Mouse (Mus musculus): ENCODE measurements around the gene Atrx. TPM values are rescaled to one million over a fixed set of nuclear protein-coding genes. Genes with fewer than 3 reads are reported as not detected.
"Not testable (repeated sequence)": the region's sequence is repeated elsewhere in the genome, so short reads cannot be mapped to it uniquely, and the experiment has no call there.

The Atrx gene
- total RNA-seq (2017), result 390 TPM in 2 replicates

DNA sequence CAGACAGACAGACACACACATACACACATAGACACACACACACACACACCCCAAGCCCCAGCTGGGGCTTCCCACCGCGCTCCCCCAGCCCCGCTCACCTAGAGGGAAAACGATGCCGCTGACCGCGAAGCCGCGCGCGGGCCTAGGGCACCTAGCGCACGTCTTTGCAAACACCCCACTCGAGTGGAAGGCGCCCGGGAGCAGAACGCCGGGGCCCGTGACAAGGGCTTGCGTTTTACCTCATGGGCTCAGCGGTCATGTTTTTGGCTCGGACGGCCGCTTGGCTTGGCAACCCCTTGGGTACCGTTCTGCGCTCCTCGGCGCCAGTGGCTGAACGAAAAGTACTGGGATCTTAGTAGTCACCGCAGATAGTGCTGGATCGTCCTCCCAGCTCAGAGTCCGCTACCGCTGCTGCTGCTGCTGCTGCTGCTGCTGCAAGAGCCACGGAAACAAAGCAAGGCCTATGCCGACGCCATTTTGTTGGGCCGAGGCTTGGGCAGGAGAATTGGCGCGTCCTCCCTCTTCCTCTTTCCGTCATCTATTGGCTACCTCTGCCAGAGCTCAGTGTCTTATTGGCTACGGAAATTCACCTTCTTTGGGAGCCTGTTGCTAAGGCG is at the start of gene Atrx:
TSS of gene Atrx (minus strand) at position 543 of the 617 bp plus-strand sequence.
- ATAC-seq (replicated peaks; ENCODE audit: low read depth, poor library complexity, severe bottlenecking), result peak; percentile 93

GRCm38 (mm10) chrX:105957091-105957490 is 27.9 kb upstream of the Atrx start:
- ATAC-seq (replicated peaks; ENCODE audit: low read depth, poor library complexity, severe bottlenecking), result not testable (repeated sequence)

GRCm38 (mm10) chrX:105953999-105954398 is 24.8 kb upstream of the Atrx start:
- ATAC-seq (replicated peaks; ENCODE audit: low read depth, poor library complexity, severe bottlenecking), result no peak

DNA sequence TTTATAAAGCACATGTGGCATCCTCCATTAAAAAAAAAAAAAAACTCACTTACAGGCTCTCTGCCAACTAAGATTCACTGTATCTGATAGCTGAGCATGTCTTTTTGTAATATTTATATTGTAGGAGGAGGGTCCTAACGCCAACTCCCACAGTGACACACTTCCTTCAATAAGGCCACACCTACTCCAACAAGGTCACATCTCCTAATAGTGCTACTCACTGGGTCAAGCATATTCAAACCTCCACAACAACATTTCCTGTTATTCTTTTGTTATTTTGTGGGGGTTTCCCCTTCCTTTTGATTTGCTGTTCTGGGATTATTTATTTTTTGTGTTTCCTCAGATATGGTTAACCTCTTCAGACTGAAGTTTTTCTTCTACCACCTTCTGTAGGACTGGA is 17.2 kb upstream of the Atrx start:
- no peak for ATAC-seq (replicated peaks; ENCODE audit: low read depth, poor library complexity, severe bottlenecking)

DNA sequence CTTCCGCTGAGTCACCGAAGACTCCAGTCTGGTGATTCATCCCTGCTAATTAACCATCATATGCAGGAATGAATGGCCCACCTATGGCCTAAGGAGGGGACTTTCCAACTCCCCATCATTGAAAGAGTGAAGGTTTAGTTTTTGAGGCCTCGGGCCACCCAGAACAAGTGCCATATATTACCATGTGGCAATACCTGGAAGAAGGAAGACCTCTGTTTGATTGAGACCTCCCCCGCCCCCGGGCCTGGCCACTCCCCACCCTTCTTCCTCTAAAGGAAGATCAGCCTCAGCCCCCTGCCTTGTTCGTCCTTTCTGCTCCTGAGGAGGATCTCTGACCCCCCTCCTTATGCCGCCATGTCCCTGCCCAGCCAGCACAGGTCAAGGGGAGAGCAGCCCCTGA is 10.0 kb upstream of the Atrx start:
- ATAC-seq (replicated peaks; ENCODE audit: low read depth, poor library complexity, severe bottlenecking), result no peak

DNA sequence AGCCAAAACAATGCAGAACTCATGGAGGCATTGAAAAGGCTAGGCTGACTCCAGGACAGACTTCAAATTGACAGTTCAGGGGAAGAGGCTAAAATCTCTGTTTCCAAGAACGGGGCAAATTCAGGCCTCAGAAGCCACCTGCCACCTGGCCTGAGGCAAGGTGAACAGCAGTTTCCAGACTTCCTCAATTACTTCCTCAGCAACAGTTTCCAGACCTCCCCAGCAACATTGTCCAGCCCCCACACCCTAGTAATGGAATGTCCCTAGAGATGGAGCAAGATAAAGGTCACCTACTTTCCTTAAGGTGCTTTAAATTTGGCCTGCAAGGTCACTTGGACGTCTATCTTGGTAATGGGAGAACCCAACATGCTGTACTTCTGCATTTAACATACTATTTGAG is 8.5 kb upstream of the Atrx start:
- no peak for ATAC-seq (replicated peaks; ENCODE audit: low read depth, poor library complexity, severe bottlenecking)

DNA sequence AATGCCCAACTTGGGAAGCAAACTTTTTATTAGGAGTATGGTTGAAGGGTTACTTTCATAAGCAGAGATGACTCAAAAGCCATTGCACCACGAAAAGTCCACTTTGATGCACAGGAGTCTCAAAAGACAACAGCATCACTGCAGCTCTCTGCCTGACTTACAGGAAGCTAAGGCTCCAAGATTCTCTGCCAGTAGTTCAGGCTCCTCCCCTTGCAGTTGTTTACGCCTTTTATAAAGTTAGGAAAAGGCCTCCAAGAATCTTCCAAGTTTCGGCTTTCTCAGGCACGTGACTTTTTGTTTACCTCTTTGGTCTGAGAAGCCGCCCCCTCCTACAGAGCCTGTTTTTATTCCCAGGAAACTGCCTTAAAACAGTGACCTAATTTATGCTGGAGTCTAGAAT is 5.1 kb upstream of the Atrx start:
- no peak for ATAC-seq (replicated peaks; ENCODE audit: low read depth, poor library complexity, severe bottlenecking)

- peak; percentile 9; the same call in 1 of the 2 replicates for ATAC-seq (replicated peaks; ENCODE audit: low read depth, poor library complexity, severe bottlenecking)
Observed at GRCm38 (mm10) chrX:105929478-105930038, 355 bp upstream of the Atrx start.

- no peak for ATAC-seq (replicated peaks; ENCODE audit: low read depth, poor library complexity, severe bottlenecking)
Observed at GRCm38 (mm10) chrX:105927941-105928860, 1.0 kb downstream of the Atrx start.

DNA sequence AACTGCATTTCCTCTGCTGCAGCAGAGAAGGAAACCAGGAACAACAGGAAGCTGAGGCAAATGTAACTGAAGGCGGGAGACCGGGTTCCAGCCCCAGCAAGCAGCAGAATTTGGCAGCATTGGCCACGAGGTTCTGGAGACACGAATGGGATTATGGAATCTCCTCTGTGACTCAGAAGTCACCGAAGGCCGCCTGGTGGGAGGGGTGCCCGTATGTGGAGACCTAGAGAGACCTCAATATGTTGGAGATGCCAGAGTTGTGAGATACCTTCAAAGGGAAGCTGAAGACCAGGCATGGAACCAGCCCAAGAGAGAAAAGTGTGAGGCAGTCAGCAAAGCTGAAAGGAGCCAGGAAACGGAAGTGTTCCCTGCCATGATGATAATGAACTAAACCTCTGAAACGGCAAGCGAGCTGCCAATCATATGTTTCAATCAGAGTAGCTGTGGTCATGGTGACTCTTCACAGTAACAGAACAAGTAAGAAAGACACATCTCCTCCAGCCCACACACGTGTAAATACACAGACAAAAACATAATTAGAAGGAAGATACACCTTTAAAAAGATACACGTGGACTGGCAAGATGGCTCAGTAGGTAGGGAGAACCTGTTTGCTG is 3.0 kb downstream of the Atrx start:
- ATAC-seq (replicated peaks; ENCODE audit: low read depth, poor library complexity, severe bottlenecking), result peak; percentile 53

GRCm38 (mm10) chrX:105924326-105925070 is 4.7 kb downstream of the Atrx start:
- ATAC-seq (replicated peaks; ENCODE audit: low read depth, poor library complexity, severe bottlenecking), result no peak

GRCm38 (mm10) chrX:105923896-105924295 is 5.3 kb downstream of the Atrx start:
- ATAC-seq (replicated peaks; ENCODE audit: low read depth, poor library complexity, severe bottlenecking), result no peak

GRCm38 (mm10) chrX:105922986-105923385 is 6.2 kb downstream of the Atrx start:
- not testable (repeated sequence) for ATAC-seq (replicated peaks; ENCODE audit: low read depth, poor library complexity, severe bottlenecking)

GRCm38 (mm10) chrX:105921421-105921820 is 7.8 kb downstream of the Atrx start:
- no peak for ATAC-seq (replicated peaks; ENCODE audit: low read depth, poor library complexity, severe bottlenecking)

DNA sequence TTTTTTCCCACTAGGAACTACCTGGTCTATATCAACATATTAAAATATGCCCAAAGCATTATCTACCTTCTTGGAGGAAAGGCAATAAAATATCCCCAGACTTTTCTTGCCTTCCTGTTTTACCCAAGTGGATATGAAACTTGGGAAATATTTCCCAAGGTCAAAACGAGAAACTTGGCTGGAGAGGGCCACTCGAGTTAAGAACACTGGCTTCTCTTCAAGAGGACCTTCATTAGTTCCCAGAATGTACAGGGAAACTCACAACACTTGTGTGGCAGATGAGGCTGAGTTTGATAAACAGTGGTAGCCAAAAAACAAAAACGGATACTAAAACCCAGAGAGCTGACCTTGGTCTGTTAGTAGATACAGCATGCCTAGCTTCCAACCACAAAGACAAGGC is 17.5 kb downstream of the Atrx start:
- 0 out of 2 replicates have a peak, but pooled peaks have one; percentile 29 for ATAC-seq (replicated peaks; ENCODE audit: low read depth, poor library complexity, severe bottlenecking)

- ATAC-seq (replicated peaks; ENCODE audit: low read depth, poor library complexity, severe bottlenecking), result no peak
Observed at GRCm38 (mm10) chrX:105901611-105902010, 27.6 kb downstream of the Atrx start.

GRCm38 (mm10) chrX:105886921-105887320 is 42.3 kb downstream of the Atrx start:
- no peak for ATAC-seq (replicated peaks; ENCODE audit: low read depth, poor library complexity, severe bottlenecking)

- ATAC-seq (replicated peaks; ENCODE audit: low read depth, poor library complexity, severe bottlenecking), result peak; percentile 56; the same call in 1 of the 2 replicates
Observed at GRCm38 (mm10) chrX:105864367-105864766, 64.8 kb downstream of the Atrx start.

GRCm38 (mm10) chrX:105824462-105824861 is 104.7 kb downstream of the Atrx start:
- no peak for ATAC-seq (replicated peaks; ENCODE audit: low read depth, poor library complexity, severe bottlenecking)

Measured in common myeloid progenitor, adult 5-6 weeks (primary cell).